23 mouse cellular contexts compared by ENCODE assay signal in genomic region chr10:58810181-58810580, GRCm38 (mm10). TPM values are rescaled to one million over a fixed set of nuclear protein-coding genes. Genes with fewer than 3 reads are reported as not detected.
"Had no signal": no experiment of that assay in that cellular context is flagged by ENCODE, and none has a peak within 500 bp of the region (broad histone marks: within the 10 kb centered on the region; RNA-seq: fewer than 3 reads in every experiment).

No protein-coding gene starts in this region.

- H3K4me2 ChIP-seq: kidney, embryonic 15.5 days; limb, embryonic 13.5 days; liver, embryonic 13.5 days; lung, embryonic 15.5 days; midbrain, embryonic 13.5 days; neural tube, embryonic 12.5 days had no signal

- H3K9ac ChIP-seq: kidney, embryonic 15.5 days; limb, embryonic 13.5 days; liver, embryonic 13.5 days; lung, embryonic 15.5 days; midbrain, embryonic 13.5 days; neural tube, embryonic 12.5 days; neural tube, embryonic 15.5 days had no signal

- H3K9me3 ChIP-seq: kidney, embryonic 15.5 days; limb, embryonic 13.5 days; liver, embryonic 13.5 days; lung, embryonic 15.5 days; megakaryocyte, embryonic 14.5 days; midbrain, embryonic 10.5 days; midbrain, embryonic 13.5 days; neural tube, embryonic 12.5 days; neural tube, embryonic 15.5 days had no signal

- DNase-seq: kidney, adult 8-10 months; kidney, postnatal 10 days; kidney, postnatal 36 days; layer of hippocampus, postnatal 36 days; left cerebral cortex, postnatal 4 days; liver, embryonic 13.5 days; lung, postnatal 10 days; lung, postnatal 36 days; right cerebral cortex, adult 18-20 months; right cerebral cortex, postnatal 14 days; spleen, adult 18-20 months; thymus, adult 18-20 months; thymus, postnatal 36 days had no signal

- ATAC-seq: midbrain, embryonic 13.5 days had no signal

- H3K27ac ChIP-seq: kidney, embryonic 15.5 days; left cerebral cortex, adult 2 months; limb, embryonic 13.5 days; liver, embryonic 13.5 days; lung, embryonic 15.5 days; midbrain, embryonic 10.5 days; midbrain, embryonic 13.5 days; neural tube, embryonic 12.5 days; neural tube, embryonic 15.5 days had no signal

- H3K36me3 ChIP-seq: kidney, embryonic 15.5 days; limb, embryonic 13.5 days; liver, embryonic 13.5 days; lung, embryonic 15.5 days; midbrain, embryonic 10.5 days; midbrain, embryonic 13.5 days; neural tube, embryonic 12.5 days; neural tube, embryonic 15.5 days had no signal

- H3K4me3 ChIP-seq: kidney, embryonic 15.5 days; left cerebral cortex, adult 2 months; limb, embryonic 13.5 days; liver, embryonic 13.5 days; lung, embryonic 15.5 days; megakaryocyte, embryonic 14.5 days; midbrain, embryonic 10.5 days; midbrain, embryonic 13.5 days; neural tube, embryonic 12.5 days; neural tube, embryonic 15.5 days had no signal

RNA-seq across cellular contexts. Expression of gene Sh3rf3, which starts 3.0 kb away (rescaled TPM):
- polyA plus RNA-seq: liver, adult 2 months; liver, embryonic 13.5 days had no signal
